Mouse (Mus musculus): ENCODE measurements around the gene Gm11273.

GRCm38 (mm10) chr13:21486881-21487280 lies 14.3 kb downstream of the Gm11273 start:
- TF ChIP-seq CTCF (IDR thresholded peaks at IDR 0.05; ENCODE audit: insufficient read depth, low read depth, low read length) (no peak), POLR2A (IDR thresholded peaks at IDR 0.05; ENCODE audit: insufficient read depth, low read depth, low read length) (no peak)
